Comparison of ENCODE assay signal across 27 mouse cellular contexts in the genomic region with DNA sequence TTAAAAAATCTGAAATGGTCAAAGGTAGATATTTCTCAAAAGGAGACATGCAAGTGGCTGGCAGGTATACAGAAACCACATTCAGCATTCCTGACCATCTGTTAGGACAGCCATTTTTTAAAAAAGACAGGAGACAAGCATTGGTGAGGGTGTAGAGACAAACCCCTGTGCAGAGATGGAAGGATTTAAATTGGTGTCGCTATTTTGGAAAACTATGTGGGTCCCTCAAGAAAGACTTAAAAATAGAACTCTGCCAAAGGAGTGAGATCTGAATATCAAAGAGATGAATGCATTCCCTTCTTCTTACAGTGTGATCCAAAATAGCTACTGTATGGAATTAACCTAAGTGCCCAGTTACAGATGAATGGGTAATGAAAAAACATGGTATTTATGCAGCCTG. TPM values are rescaled to one million over a fixed set of nuclear protein-coding genes. Genes with fewer than 3 reads are reported as not detected.
A peak's percentile ranks its signal among the peaks of the same experiment; 100 is the strongest.
DNase-seq lines count a peak whose midpoint lies in the region; ATAC-seq and TF ChIP-seq lines count a peak whose summit lies in the region.
"Had no signal": no experiment of that assay in that cellular context is flagged by ENCODE, and none has a peak within 500 bp of the region (broad histone marks: within the 10 kb centered on the region; RNA-seq: fewer than 3 reads in every experiment).

No protein-coding gene starts in this region.

- no peaks in the 10 kb centered on the region for H3K36me3 ChIP-seq in heart, embryonic 11.5 days (ENCODE audit: control insufficient read depth, insufficient read depth, low read length)
- no peaks in the 10 kb centered on the region for H3K36me3 ChIP-seq in heart, adult 2 months (ENCODE audit: control insufficient read depth, insufficient read depth, low read length)
- no peaks in the 10 kb centered on the region for H3K36me3 ChIP-seq in heart, embryonic 15.5 days
- H3K36me3 ChIP-seq: embryonic facial prominence, embryonic 15.5 days; forebrain, embryonic 10.5 days; hindbrain, embryonic 12.5 days had no signal

- no peaks in the 10 kb centered on the region for H3K79me2 ChIP-seq in heart, adult 2 months (replicated peaks; ENCODE audit: control insufficient read depth, insufficient read depth, low read length)

- no peak for TF ChIP-seq CTCF in heart, adult 2 months (IDR thresholded peaks at IDR 0.05)

- no peaks in the 10 kb centered on the region for H3K27me3 ChIP-seq in heart, embryonic 11.5 days (ENCODE audit: control insufficient read depth, insufficient read depth, low read length)
- H3K27me3 ChIP-seq in heart, adult 2 months (ENCODE audit: control insufficient read depth, insufficient read depth, low read length), result no peaks in the 10 kb centered on the region
- no peaks in the 10 kb centered on the region for H3K27me3 ChIP-seq in heart, embryonic 15.5 days
- H3K27me3 ChIP-seq: embryonic facial prominence, embryonic 15.5 days; hindbrain, embryonic 12.5 days had no signal

- TF ChIP-seq EP300 in heart, adult 2 months (IDR thresholded peaks at IDR 0.05; ENCODE audit: insufficient read depth, low read depth, low read length), result no peak

- no peak for TF ChIP-seq POLR2A in heart, adult 2 months (IDR thresholded peaks at IDR 0.05; ENCODE audit: insufficient read depth, low read depth, low read length)

- 0 out of 2 replicates have a peak, but pooled peaks cover 3% of the 10 kb centered on the region for H3K4me1 ChIP-seq in heart, embryonic 11.5 days (ENCODE audit: control insufficient read depth, insufficient read depth, low read length)
- no peaks in the 10 kb centered on the region for H3K4me1 ChIP-seq in heart, adult 2 months (ENCODE audit: control insufficient read depth, insufficient read depth, low read length)
- peaks cover 9% of the 10 kb centered on the region; the same call in 1 of the 2 replicates for H3K4me1 ChIP-seq in heart, embryonic 15.5 days (replicated peaks)
- H3K4me1 ChIP-seq: embryonic facial prominence, embryonic 15.5 days; forebrain, embryonic 10.5 days; hindbrain, embryonic 12.5 days had no signal

- 52% methylated on average over 1 of the region's 1 CpGs for WGBS in heart, embryonic 11.5 days (ENCODE audit: insufficient replicate concordance)
- WGBS in heart, adult 2 months, result 52% methylated on average over 1 of the region's 1 CpGs
- 40% methylated on average over 1 of the region's 1 CpGs for WGBS in heart, embryonic 15.5 days

- DNase-seq in heart, adult 2 months, result no peak
- no peak for DNase-seq in heart, postnatal 10 days
- DNase-seq in brain, adult 2 months (ENCODE audit: low read depth, low spot score), result peak; percentile 77
- DNase-seq in telencephalon, adult 2 months (ENCODE audit: low read depth, low spot score), result peak; percentile 77
- DNase-seq: adrenal gland, postnatal 14 days; cerebellum, adult 18-20 months; cerebellum, adult 9-11 months; embryo, embryonic 11 days; gastrocnemius, postnatal 10 days; heart, postnatal 36 days; kidney, adult 11 months; kidney, adult 9 months had no signal

- ATAC-seq in heart, embryonic 11.5 days (replicated peaks; ENCODE audit: insufficient number of reproducible peaks, low FRiP score, low TSS enrichment), result no peak
- ATAC-seq in heart, embryonic 15.5 days (replicated peaks; ENCODE audit: insufficient number of reproducible peaks, insufficient read depth, low FRiP score, low read depth), result peak; percentile 35; the same call in 1 of the 2 replicates
- ATAC-seq: activated CD4-positive, CD25-positive, alpha-beta regulatory T cell, adult 4 months; forebrain, embryonic 14.5 days; hindbrain, embryonic 16.5 days; inflammation-experienced regulatory T-cells, adult 6 months; Patski had no signal

- 0 out of 2 replicates have a peak, but pooled peaks cover 2% of the 10 kb centered on the region for H3K9me3 ChIP-seq in heart, embryonic 11.5 days (replicated peaks; ENCODE audit: control insufficient read depth, low read length)
- no peaks in the 10 kb centered on the region for H3K9me3 ChIP-seq in heart, embryonic 15.5 days (replicated peaks)
- H3K9me3 ChIP-seq: embryonic facial prominence, embryonic 15.5 days; forebrain, embryonic 10.5 days; hindbrain, embryonic 12.5 days had no signal

- H3K27ac ChIP-seq in heart, embryonic 11.5 days (ENCODE audit: low read depth, low read length), result 0 out of 2 replicates have a peak overlapping the region, but pooled peaks have one; percentile 36
- H3K27ac ChIP-seq in heart, adult 2 months, result no peak overlapping the region
- H3K27ac ChIP-seq in heart, embryonic 15.5 days, result peak overlapping the region; percentile 85
- H3K27ac ChIP-seq: embryonic facial prominence, embryonic 15.5 days; forebrain, embryonic 10.5 days; hindbrain, embryonic 12.5 days had no signal

- intact Hi-C loops in heart, adult 2 months (cut with DNase I), result no loop called here
- intact Hi-C loops in heart, postnatal 10 days (cut with DNase I), result no loop called here

- no peak overlapping the region for H3K4me3 ChIP-seq in heart, embryonic 11.5 days (ENCODE audit: low read depth, low read length)
- no peak overlapping the region for H3K4me3 ChIP-seq in heart, adult 2 months
- H3K4me3 ChIP-seq in heart, embryonic 15.5 days, result no peak overlapping the region
- H3K4me3 ChIP-seq: embryonic facial prominence, embryonic 15.5 days; erythroblast, embryonic 14.5 days; forebrain, embryonic 10.5 days; hindbrain, embryonic 12.5 days had no signal

- no peak overlapping the region for H3K9ac ChIP-seq in heart, embryonic 11.5 days (ENCODE audit: low read depth, low read length)
- H3K9ac ChIP-seq in heart, adult 2 months (ENCODE audit: low read depth, low read length), result no peak overlapping the region
- H3K9ac ChIP-seq in heart, embryonic 15.5 days, result no peak overlapping the region
- H3K9ac ChIP-seq: embryonic facial prominence, embryonic 15.5 days; hindbrain, embryonic 12.5 days had no signal

- H3K4me2 ChIP-seq in heart, embryonic 11.5 days, result no peak overlapping the region
- 0 out of 2 replicates have a peak overlapping the region, but pooled peaks have one; percentile 3 for H3K4me2 ChIP-seq in heart, embryonic 15.5 days
- H3K4me2 ChIP-seq: embryonic facial prominence, embryonic 15.5 days; hindbrain, embryonic 12.5 days had no signal

RNA-seq across cellular contexts. Expression of gene Prss54, which starts 11.2 kb away (rescaled TPM):
- not detected in 2 replicates for polyA plus RNA-seq in heart, embryonic 11.5 days (2014; fragmentation: Nextera tagmentation; extraction: Ambion mirVana)
- not detected for total RNA-seq in heart, adult 2 months (2021)
- polyA plus RNA-seq in heart, adult 2 months (2012; rRNA removed), result not detected in 2 replicates
- not detected in 2 replicates for polyA plus RNA-seq in heart, embryonic 15.5 days (2015; fragmentation: Nextera tagmentation; extraction: Ambion mirVana)
- total RNA-seq in heart, postnatal 10 days (2021), result not detected
- total RNA-seq: adrenal gland, adult 18-20 months; adrenal gland, postnatal 14 days; CH12.LX; gastrocnemius, postnatal 10 days; gastrocnemius, postnatal 4 days; heart, postnatal 36 days had no signal
- polyA plus RNA-seq: activated CD4-positive, CD25-positive, alpha-beta regulatory T cell, adult 4 months; embryonic facial prominence, embryonic 11.5 days; embryonic facial prominence, embryonic 15.5 days; erythroblast, embryonic 14.5 days; forebrain, embryonic 10.5 days; forebrain, embryonic 14.5 days; hindbrain, embryonic 12.5 days; hindbrain, embryonic 16.5 days; inflammation-experienced regulatory T-cells, adult 6 months; Patski had no signal

RNA-seq across cellular contexts. Expression of gene Gins3, which starts 45.9 kb away (rescaled TPM):
- polyA plus RNA-seq in heart, embryonic 11.5 days (2014; fragmentation: Nextera tagmentation; extraction: Ambion mirVana), result 19.5 and 20.1 TPM in 2 replicates
- 1 to 10 TPM; 1.2 to 1.3 TPM for total RNA-seq in heart, adult 2 months (2021)
- 0.47 and 0.94 TPM in 2 replicates for polyA plus RNA-seq in heart, adult 2 months (2012; rRNA removed)
- 13.2 and 13.5 TPM in 2 replicates for polyA plus RNA-seq in heart, embryonic 15.5 days (2015; fragmentation: Nextera tagmentation; extraction: Ambion mirVana)
- 1 to 10 TPM; 1.9 to 2.8 TPM for total RNA-seq in heart, postnatal 10 days (2021)

RNA-seq across cellular contexts. Expression of gene Ccdc113, which starts 53.5 kb away (rescaled TPM):
- 2.2 and 2.3 TPM in 2 replicates for polyA plus RNA-seq in heart, embryonic 11.5 days (2014; fragmentation: Nextera tagmentation; extraction: Ambion mirVana)
- total RNA-seq in heart, adult 2 months (2021), result not detected
- 0.14 TPM in 1 of 2 replicates, not detected in the other for polyA plus RNA-seq in heart, adult 2 months (2012; rRNA removed)
- polyA plus RNA-seq in heart, embryonic 15.5 days (2015; fragmentation: Nextera tagmentation; extraction: Ambion mirVana), result 2.4 and 2.9 TPM in 2 replicates
- under 1 TPM in 1 of 2 experiments, not detected in 1; 0.32 TPM for total RNA-seq in heart, postnatal 10 days (2021)
- total RNA-seq: CH12.LX; heart, postnatal 36 days had no signal
- polyA plus RNA-seq: activated CD4-positive, CD25-positive, alpha-beta regulatory T cell, adult 4 months; embryonic facial prominence, embryonic 11.5 days; erythroblast, embryonic 14.5 days; inflammation-experienced regulatory T-cells, adult 6 months had no signal

Comparison
In these comparisons a context has a peak if more than half of its experiments do, and no peak if none do; other contexts are left out.
1. DNase-seq: peak in brain, adult 2 months (single experiment) and telencephalon, adult 2 months (single experiment); none in heart, adult 2 months (0 of 2) and heart, postnatal 10 days (0 of 2).